Mouse (Mus musculus) heart, adult 2 months (tissue): ENCODE measurements around the gene Cpsf3.

ENCODE experiments used
- CTCF ChIP-seq: fragments of 200-600 bp; IDR thresholded peaks from 2 replicates; pipeline ENCODE4 v1.8.1; 2022; ENCODE audit warnings: antibody characterized with exemption, mild to moderate bottlenecking, moderate library complexity
- EP300 ChIP-seq: fragments of 200-500 bp; IDR thresholded peaks from 2 replicates; pipeline ENCODE4 v1.6.1; 2011; ENCODE audit warnings: low read depth, low read length, control low read depth; ENCODE audit not compliant: insufficient read depth
- POLR2A ChIP-seq: fragments of 200-500 bp; IDR thresholded peaks from 2 replicates; pipeline ENCODE4 v1.6.1; 2011; ENCODE audit warnings: mild to moderate bottlenecking, low read depth, low read length, control low read depth; ENCODE audit not compliant: insufficient read depth

DNA sequence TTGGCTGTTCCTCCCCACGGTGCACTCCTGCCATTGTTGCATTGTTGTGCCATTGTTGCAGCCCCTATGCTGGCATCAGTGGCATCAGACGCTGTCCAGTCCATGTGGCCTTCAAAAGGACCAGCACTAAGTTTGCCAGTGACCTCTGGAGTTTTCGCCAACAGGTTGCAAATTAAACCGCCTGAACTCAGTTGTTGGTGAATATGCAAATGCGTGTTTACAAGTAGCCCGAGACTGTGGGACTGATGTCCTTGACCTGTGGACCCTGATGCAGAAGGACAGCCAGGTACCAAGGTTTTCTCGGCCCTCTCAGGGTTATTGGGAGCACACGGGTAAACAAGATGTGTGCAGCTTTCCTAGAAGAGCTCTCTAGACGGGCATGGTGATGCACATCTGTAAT, 36.0 kb downstream of the Cpsf3 start:
- TF ChIP-seq POLR2A (no peak), EP300 (no peak), CTCF (no peak)
